Mouse (Mus musculus): ENCODE data around the gene Usp2. TPM values are rescaled to one million over a fixed set of nuclear protein-coding genes. Genes with fewer than 3 reads are reported as not detected.
A peak's percentile ranks its signal among the peaks of the same experiment; 100 is the strongest.

Gene Usp2
- polyA plus RNA-seq, 1 experiment from 2014 or later: 18.6 TPM

DNA sequence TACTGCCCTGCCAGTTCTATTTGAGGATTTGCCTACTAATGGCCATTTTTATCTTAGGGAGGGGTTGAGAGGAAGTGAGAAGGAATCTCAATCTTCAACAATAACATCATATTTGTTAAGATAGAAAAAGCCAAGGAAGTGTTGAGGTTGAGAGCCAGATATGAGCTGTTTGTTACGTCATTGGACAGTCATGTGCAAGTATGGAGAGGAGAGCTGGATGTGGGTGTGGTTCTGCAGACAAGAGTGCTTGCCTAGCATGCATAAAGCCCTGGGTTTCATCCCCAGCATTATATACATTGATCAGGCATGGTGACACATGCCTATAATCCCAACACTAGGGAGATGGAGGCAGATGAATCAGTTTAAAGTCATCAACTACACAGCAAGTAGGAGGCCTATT, 12.9 kb upstream of the Usp2 start:
- no peak overlapping the region for H3K4me2 ChIP-seq (ENCODE audit: low read length)
- H3K4me3 ChIP-seq (ENCODE audit: low read length): no peak overlapping the region
- no peak overlapping the region for H3K9ac ChIP-seq (ENCODE audit: low read depth, low read length)
- H3K27me3 ChIP-seq (replicated peaks; ENCODE audit: control insufficient read depth, insufficient read depth, low read length): no peaks in the 10 kb centered on the region
- ATAC-seq: no peak
- H3K9me3 ChIP-seq (ENCODE audit: control insufficient read depth, low read length): no peaks in the 10 kb centered on the region
- H3K4me1 ChIP-seq (ENCODE audit: control insufficient read depth, insufficient read depth, low read depth, low read length): no peaks in the 10 kb centered on the region
- no peaks in the 10 kb centered on the region for H3K36me3 ChIP-seq (ENCODE audit: control insufficient read depth, insufficient read depth, low read length)
- H3K27ac ChIP-seq (ENCODE audit: low read depth, low read length): no peak overlapping the region
- WGBS: 93% methylated on average over 1 of the region's 1 CpGs

DNA sequence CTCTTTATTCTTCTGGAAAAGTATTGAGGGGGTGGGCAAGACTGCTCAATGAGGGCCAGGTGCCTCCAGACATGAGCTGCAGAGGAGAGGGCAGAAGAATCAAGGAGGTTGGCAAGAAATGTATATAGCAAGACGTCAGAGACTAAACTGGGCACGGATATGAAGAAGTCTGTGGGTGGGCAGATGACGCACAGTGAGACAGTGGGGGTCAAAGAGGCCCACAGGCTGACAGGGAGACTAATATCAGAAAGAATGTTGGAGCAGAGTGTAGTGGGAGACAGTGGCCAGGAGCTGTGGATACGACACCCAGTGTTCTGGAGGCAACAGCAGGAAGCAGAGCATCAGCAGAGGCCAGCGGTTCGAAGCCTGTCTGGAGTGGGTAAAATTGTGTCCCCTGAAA, 8.2 kb upstream of the Usp2 start:
- no peak for ATAC-seq
- Histone ChIP-seq H3K36me3 (ENCODE audit: control insufficient read depth, insufficient read depth, low read length) (no peaks in the 10 kb centered on the region), H3K4me1 (ENCODE audit: control insufficient read depth, insufficient read depth, low read depth, low read length) (no peaks in the 10 kb centered on the region), H3K4me3 (ENCODE audit: low read length) (no peak overlapping the region), H3K27me3 (replicated peaks; ENCODE audit: control insufficient read depth, insufficient read depth, low read length) (no peaks in the 10 kb centered on the region), H3K9ac (ENCODE audit: low read depth, low read length) (no peak overlapping the region), H3K4me2 (ENCODE audit: low read length) (no peak overlapping the region), H3K27ac (ENCODE audit: low read depth, low read length) (no peak overlapping the region), H3K9me3 (ENCODE audit: control insufficient read depth, low read length) (no peaks in the 10 kb centered on the region)
- 88% methylated on average over 6 of the region's 6 CpGs for WGBS

DNA sequence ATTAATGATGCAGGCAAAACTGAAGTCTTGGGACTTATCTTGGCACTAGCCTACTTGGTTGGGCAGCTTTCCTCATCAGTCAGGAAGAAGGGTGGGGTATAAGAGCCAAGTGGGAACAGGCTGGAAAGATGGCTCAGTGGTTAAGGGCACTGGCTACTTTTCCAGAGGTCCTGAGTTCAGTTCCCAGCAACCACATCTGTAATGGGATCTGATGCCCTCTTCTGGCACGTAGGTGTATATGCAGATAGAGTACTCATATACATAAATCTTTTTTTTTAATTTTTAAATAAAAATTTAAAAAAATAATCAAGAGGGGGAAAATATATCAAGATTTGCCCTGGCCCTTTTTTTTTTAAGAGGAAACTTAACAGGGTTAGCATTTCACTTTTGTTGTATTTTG, 1.6 kb upstream of the Usp2 start:
- no peak overlapping the region for H3K9ac ChIP-seq (ENCODE audit: low read depth, low read length)
- no peak overlapping the region for H3K4me2 ChIP-seq (ENCODE audit: low read length)
- ATAC-seq: no peak
- 52% methylated on average over 1 of the region's 1 CpGs for WGBS
- H3K36me3 ChIP-seq (ENCODE audit: control insufficient read depth, insufficient read depth, low read length): no peaks in the 10 kb centered on the region
- H3K4me3 ChIP-seq (ENCODE audit: low read length): no peak overlapping the region
- H3K4me1 ChIP-seq (ENCODE audit: control insufficient read depth, insufficient read depth, low read depth, low read length): no peaks in the 10 kb centered on the region
- H3K9me3 ChIP-seq (ENCODE audit: control insufficient read depth, low read length): no peaks in the 10 kb centered on the region
- H3K27me3 ChIP-seq (replicated peaks; ENCODE audit: control insufficient read depth, insufficient read depth, low read length): no peaks in the 10 kb centered on the region
- no peak overlapping the region for H3K27ac ChIP-seq (ENCODE audit: low read depth, low read length)

DNA sequence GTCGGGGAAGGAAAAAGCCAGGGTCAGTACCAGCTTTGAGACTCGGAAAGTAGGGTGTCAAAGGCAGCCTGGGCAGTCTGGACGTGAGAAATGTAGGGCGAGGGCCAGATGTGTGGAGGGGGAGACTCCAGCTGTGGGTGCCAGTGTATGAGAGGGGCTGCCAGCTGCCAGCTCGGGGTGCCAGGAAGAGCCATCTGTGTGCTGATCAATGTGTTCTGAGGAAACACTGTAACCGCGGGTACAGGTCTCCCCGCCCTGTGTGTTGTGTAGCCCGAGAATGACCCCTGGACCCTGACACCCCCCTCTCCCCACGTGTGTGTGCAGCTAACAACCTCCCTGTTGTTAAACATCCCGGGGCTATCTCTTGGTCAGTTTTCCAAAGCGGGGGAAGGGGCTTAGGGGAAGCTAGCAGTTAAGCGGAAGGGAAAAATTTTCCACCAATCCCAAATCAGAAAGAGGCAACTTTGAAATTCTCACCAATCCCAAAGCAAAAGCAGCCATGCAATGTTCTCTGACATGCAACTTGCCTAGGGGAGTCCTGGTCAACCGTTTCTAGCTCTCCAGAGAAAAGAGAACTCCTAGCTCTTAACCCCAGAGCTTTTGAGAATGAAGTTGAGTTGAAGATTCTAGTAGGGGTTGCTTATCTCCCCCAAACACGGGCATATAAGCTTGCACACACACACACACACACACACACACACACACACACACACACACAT, 579 bp downstream of the Usp2 start:
- Histone ChIP-seq H3K9me3 (ENCODE audit: control insufficient read depth, low read length) (no peaks in the 10 kb centered on the region), H3K4me3 (ENCODE audit: low read length) (peak overlapping the region; percentile 50), H3K36me3 (ENCODE audit: control insufficient read depth, insufficient read depth, low read length) (no peaks in the 10 kb centered on the region), H3K9ac (ENCODE audit: low read depth, low read length) (peak overlapping the region; percentile 64), H3K4me1 (ENCODE audit: control insufficient read depth, insufficient read depth, low read depth, low read length) (no peaks in the 10 kb centered on the region), H3K27ac (ENCODE audit: low read depth, low read length) (peak overlapping the region; percentile 7; the same call in 1 of the 2 replicates), H3K27me3 (replicated peaks; ENCODE audit: control insufficient read depth, insufficient read depth, low read length) (no peaks in the 10 kb centered on the region), H3K4me2 (ENCODE audit: low read length) (peak overlapping the region; percentile 89)
- peak; percentile 46; the same call in 1 of the 2 replicates for ATAC-seq
- 5% methylated on average over 15 of the region's 15 CpGs for WGBS

GRCm38 (mm10) chr9:44067960-44068330, 1.1 kb downstream of the Usp2 start:
- Histone ChIP-seq H3K4me1 (ENCODE audit: control insufficient read depth, insufficient read depth, low read depth, low read length) (no peaks in the 10 kb centered on the region), H3K9me3 (ENCODE audit: control insufficient read depth, low read length) (no peaks in the 10 kb centered on the region), H3K4me2 (ENCODE audit: low read length) (peak overlapping the region; percentile 89), H3K4me3 (ENCODE audit: low read length) (no peak overlapping the region), H3K9ac (ENCODE audit: low read depth, low read length) (no peak overlapping the region), H3K27ac (ENCODE audit: low read depth, low read length) (no peak overlapping the region), H3K36me3 (ENCODE audit: control insufficient read depth, insufficient read depth, low read length) (no peaks in the 10 kb centered on the region), H3K27me3 (replicated peaks; ENCODE audit: control insufficient read depth, insufficient read depth, low read length) (no peaks in the 10 kb centered on the region)
- 78% methylated on average over 6 of the region's 6 CpGs for WGBS
- no peak for ATAC-seq

GRCm38 (mm10) chr9:44069252-44069651, 2.4 kb downstream of the Usp2 start:
- no peaks in the 10 kb centered on the region for H3K36me3 ChIP-seq (ENCODE audit: control insufficient read depth, insufficient read depth, low read length)
- no peaks in the 10 kb centered on the region for H3K9me3 ChIP-seq (ENCODE audit: control insufficient read depth, low read length)
- no peak overlapping the region for H3K27ac ChIP-seq (ENCODE audit: low read depth, low read length)
- H3K4me3 ChIP-seq (ENCODE audit: low read length): no peak overlapping the region
- H3K27me3 ChIP-seq (replicated peaks; ENCODE audit: control insufficient read depth, insufficient read depth, low read length): no peaks in the 10 kb centered on the region
- H3K4me1 ChIP-seq (ENCODE audit: control insufficient read depth, insufficient read depth, low read depth, low read length): no peaks in the 10 kb centered on the region
- H3K9ac ChIP-seq (ENCODE audit: low read depth, low read length): no peak overlapping the region
- H3K4me2 ChIP-seq (ENCODE audit: low read length): no peak overlapping the region
- WGBS: 48% methylated on average over 7 of the region's 7 CpGs
- ATAC-seq: no peak

- Histone ChIP-seq H3K4me1 (ENCODE audit: control insufficient read depth, insufficient read depth, low read depth, low read length) (no peaks in the 10 kb centered on the region), H3K36me3 (ENCODE audit: control insufficient read depth, insufficient read depth, low read length) (no peaks in the 10 kb centered on the region), H3K4me2 (ENCODE audit: low read length) (no peak overlapping the region), H3K9me3 (ENCODE audit: control insufficient read depth, low read length) (no peaks in the 10 kb centered on the region), H3K27ac (ENCODE audit: low read depth, low read length) (no peak overlapping the region), H3K9ac (ENCODE audit: low read depth, low read length) (no peak overlapping the region), H3K27me3 (replicated peaks; ENCODE audit: control insufficient read depth, insufficient read depth, low read length) (no peaks in the 10 kb centered on the region), H3K4me3 (ENCODE audit: low read length) (no peak overlapping the region)
- no peak for ATAC-seq
- 76% methylated on average over 14 of the region's 14 CpGs for WGBS
Measured at GRCm38 (mm10) chr9:44070113-44070843, 3.5 kb downstream of the Usp2 start.

DNA sequence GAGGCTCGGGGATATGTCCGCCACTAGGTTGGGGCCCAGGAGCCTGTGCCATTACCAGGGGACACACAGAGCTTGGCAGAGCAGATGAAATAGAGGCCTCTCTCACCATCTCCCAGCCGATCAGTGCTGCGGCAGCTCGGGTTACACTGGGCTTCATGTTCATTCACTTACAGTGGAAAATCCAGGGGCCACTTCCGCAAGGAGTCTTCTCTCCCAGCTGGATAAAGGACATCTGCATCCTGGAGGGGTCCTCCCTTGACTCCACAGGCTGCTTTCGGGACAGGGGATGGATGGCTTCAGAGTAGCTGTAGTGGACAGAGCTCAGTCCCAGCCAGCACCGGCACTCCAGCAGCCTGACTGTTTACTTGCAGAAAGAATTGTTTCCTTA, 4.0 kb downstream of the Usp2 start:
- Histone ChIP-seq H3K4me2 (ENCODE audit: low read length) (no peak overlapping the region), H3K4me1 (ENCODE audit: control insufficient read depth, insufficient read depth, low read depth, low read length) (no peaks in the 10 kb centered on the region), H3K9me3 (ENCODE audit: control insufficient read depth, low read length) (no peaks in the 10 kb centered on the region), H3K27ac (ENCODE audit: low read depth, low read length) (no peak overlapping the region), H3K4me3 (ENCODE audit: low read length) (no peak overlapping the region), H3K36me3 (ENCODE audit: control insufficient read depth, insufficient read depth, low read length) (no peaks in the 10 kb centered on the region), H3K27me3 (replicated peaks; ENCODE audit: control insufficient read depth, insufficient read depth, low read length) (no peaks in the 10 kb centered on the region), H3K9ac (ENCODE audit: low read depth, low read length) (no peak overlapping the region)
- no peak for ATAC-seq
- 46% methylated on average over 8 of the region's 8 CpGs for WGBS

GRCm38 (mm10) chr9:44071914-44072598, 5.2 kb downstream of the Usp2 start:
- ATAC-seq: peak; percentile 83
- 18% methylated on average over 11 of the region's 11 CpGs for WGBS
- H3K4me2 ChIP-seq (ENCODE audit: low read length): peak overlapping the region; percentile 20

More at GRCm38 (mm10) chr9:44071914-44072598, 5.2 kb downstream of the Usp2 start:
- H3K4me3 ChIP-seq (ENCODE audit: low read length): no peak overlapping the region
- H3K4me1 ChIP-seq (ENCODE audit: control insufficient read depth, insufficient read depth, low read depth, low read length): no peaks in the 10 kb centered on the region
- H3K27ac ChIP-seq (ENCODE audit: low read depth, low read length): peak overlapping the region; percentile 74
- H3K36me3 ChIP-seq (ENCODE audit: control insufficient read depth, insufficient read depth, low read length): no peaks in the 10 kb centered on the region
- no peaks in the 10 kb centered on the region for H3K27me3 ChIP-seq (replicated peaks; ENCODE audit: control insufficient read depth, insufficient read depth, low read length)
- H3K9me3 ChIP-seq (ENCODE audit: control insufficient read depth, low read length): no peaks in the 10 kb centered on the region
- 0 out of 2 replicates have a peak overlapping the region, but pooled peaks have one; percentile 5 for H3K9ac ChIP-seq (ENCODE audit: low read depth, low read length)

Data from hindbrain, embryonic 16.5 days (tissue).